Mouse (Mus musculus): ENCODE measurements around the gene Iqschfp. TPM values are rescaled to one million over a fixed set of nuclear protein-coding genes. Genes with fewer than 3 reads are reported as not detected.
A peak's percentile ranks its signal among the peaks of the same experiment; 100 is the strongest.

The Iqschfp gene
- polyA plus RNA-seq, 1 experiment, result 1.2 TPM

- H3K4me3 ChIP-seq (replicated peaks; ENCODE audit: insufficient read depth, low read depth, low read length), result no peak overlapping the region
- no peak for DNase-seq
- H3K27ac ChIP-seq (ENCODE audit: insufficient read depth, low read length), result no peak overlapping the region
- 92% methylated on average over 4 of the region's 4 CpGs for WGBS
- no peaks in the 10 kb centered on the region for H3K4me1 ChIP-seq (ENCODE audit: control insufficient read depth, insufficient read depth, low read length)
- H3K27me3 ChIP-seq (ENCODE audit: control insufficient read depth, insufficient read depth, low read length), result no peaks in the 10 kb centered on the region
- TF ChIP-seq POLR2A (IDR thresholded peaks at IDR 0.05; ENCODE audit: borderline replicate concordance, insufficient read depth, low read length), result no peak
- TF ChIP-seq CTCF (IDR thresholded peaks at IDR 0.05; ENCODE audit: borderline replicate concordance, insufficient read depth, low read depth, low read length), result no peak
These were observed 764.7 kb downstream of the Iqschfp start for GRCm38 (mm10) chr3:68656607-68657352.

- TF ChIP-seq POLR2A (IDR thresholded peaks at IDR 0.05; ENCODE audit: borderline replicate concordance, insufficient read depth, low read length), result no peak
- TF ChIP-seq CTCF (IDR thresholded peaks at IDR 0.05; ENCODE audit: borderline replicate concordance, insufficient read depth, low read depth, low read length), result no peak
- no peak for DNase-seq
- Histone ChIP-seq H3K4me3 (replicated peaks; ENCODE audit: insufficient read depth, low read depth, low read length) (no peak overlapping the region), H3K27me3 (ENCODE audit: control insufficient read depth, insufficient read depth, low read length) (no peaks in the 10 kb centered on the region), H3K4me1 (ENCODE audit: control insufficient read depth, insufficient read depth, low read length) (no peaks in the 10 kb centered on the region), H3K27ac (ENCODE audit: insufficient read depth, low read length) (no peak overlapping the region)
- WGBS, result 52% methylated on average over 9 of the region's 9 CpGs
These were observed 765.7 kb downstream of the Iqschfp start for GRCm38 (mm10) chr3:68657589-68658245.

GRCm38 (mm10) chr3:68659996-68660395 lies 768.0 kb downstream of the Iqschfp start:
- WGBS, result 99% methylated on average over 6 of the region's 6 CpGs
- TF ChIP-seq CTCF (IDR thresholded peaks at IDR 0.05; ENCODE audit: borderline replicate concordance, insufficient read depth, low read depth, low read length) (no peak), POLR2A (IDR thresholded peaks at IDR 0.05; ENCODE audit: borderline replicate concordance, insufficient read depth, low read length) (no peak)
- H3K4me1 ChIP-seq (ENCODE audit: control insufficient read depth, insufficient read depth, low read length), result no peaks in the 10 kb centered on the region
- DNase-seq, result no peak
- no peak overlapping the region for H3K4me3 ChIP-seq (replicated peaks; ENCODE audit: insufficient read depth, low read depth, low read length)
- no peaks in the 10 kb centered on the region for H3K27me3 ChIP-seq (ENCODE audit: control insufficient read depth, insufficient read depth, low read length)
- H3K27ac ChIP-seq (ENCODE audit: insufficient read depth, low read length), result no peak overlapping the region

GRCm38 (mm10) chr3:68660538-68660937 lies 768.5 kb downstream of the Iqschfp start:
- 18% methylated on average over 4 of the region's 4 CpGs for WGBS

GRCm38 (mm10) chr3:68662386-68662785 lies 770.4 kb downstream of the Iqschfp start:
- TF ChIP-seq CTCF (IDR thresholded peaks at IDR 0.05; ENCODE audit: borderline replicate concordance, insufficient read depth, low read depth, low read length) (no peak), POLR2A (IDR thresholded peaks at IDR 0.05; ENCODE audit: borderline replicate concordance, insufficient read depth, low read length) (no peak)
- DNase-seq, result no peak
- Histone ChIP-seq H3K4me1 (ENCODE audit: control insufficient read depth, insufficient read depth, low read length) (no peaks in the 10 kb centered on the region), H3K27ac (ENCODE audit: insufficient read depth, low read length) (no peak overlapping the region), H3K4me3 (replicated peaks; ENCODE audit: insufficient read depth, low read depth, low read length) (no peak overlapping the region), H3K27me3 (ENCODE audit: control insufficient read depth, insufficient read depth, low read length) (no peaks in the 10 kb centered on the region)
- WGBS, result 84% methylated on average over 5 of the region's 5 CpGs

More at GRCm38 (mm10) chr3:68660538-68660937, 768.5 kb downstream of the Iqschfp start:
- DNase-seq, result peak in 1 of 2 experiments; percentile 4
- TF ChIP-seq POLR2A (IDR thresholded peaks at IDR 0.05; ENCODE audit: borderline replicate concordance, insufficient read depth, low read length) (no peak), CTCF (IDR thresholded peaks at IDR 0.05; ENCODE audit: borderline replicate concordance, insufficient read depth, low read depth, low read length) (no peak)
- no peaks in the 10 kb centered on the region for H3K27me3 ChIP-seq (ENCODE audit: control insufficient read depth, insufficient read depth, low read length)
- H3K27ac ChIP-seq (ENCODE audit: insufficient read depth, low read length), result no peak overlapping the region
- no peak overlapping the region for H3K4me3 ChIP-seq (replicated peaks; ENCODE audit: insufficient read depth, low read depth, low read length)
- H3K4me1 ChIP-seq (ENCODE audit: control insufficient read depth, insufficient read depth, low read length), result no peaks in the 10 kb centered on the region

- no peak overlapping the region for H3K27ac ChIP-seq (ENCODE audit: insufficient read depth, low read length)
- no peaks in the 10 kb centered on the region for H3K27me3 ChIP-seq (ENCODE audit: control insufficient read depth, insufficient read depth, low read length)
- no peak for DNase-seq
- WGBS, result 65% methylated on average over 6 of the region's 6 CpGs
- H3K4me3 ChIP-seq (replicated peaks; ENCODE audit: insufficient read depth, low read depth, low read length), result no peak overlapping the region
- H3K4me1 ChIP-seq (ENCODE audit: control insufficient read depth, insufficient read depth, low read length), result no peaks in the 10 kb centered on the region
- TF ChIP-seq CTCF (IDR thresholded peaks at IDR 0.05; ENCODE audit: borderline replicate concordance, insufficient read depth, low read depth, low read length) (no peak), POLR2A (IDR thresholded peaks at IDR 0.05; ENCODE audit: borderline replicate concordance, insufficient read depth, low read length) (no peak)
These were observed 772.3 kb downstream of the Iqschfp start for GRCm38 (mm10) chr3:68664337-68664736.

GRCm38 (mm10) chr3:68666377-68666776 lies 774.3 kb downstream of the Iqschfp start:
- WGBS, result 94% methylated on average over 7 of the region's 7 CpGs
- Histone ChIP-seq H3K4me3 (replicated peaks; ENCODE audit: insufficient read depth, low read depth, low read length) (no peak overlapping the region), H3K27me3 (ENCODE audit: control insufficient read depth, insufficient read depth, low read length) (no peaks in the 10 kb centered on the region), H3K4me1 (ENCODE audit: control insufficient read depth, insufficient read depth, low read length) (no peaks in the 10 kb centered on the region), H3K27ac (ENCODE audit: insufficient read depth, low read length) (no peak overlapping the region)
- no peak for DNase-seq
- TF ChIP-seq POLR2A (IDR thresholded peaks at IDR 0.05; ENCODE audit: borderline replicate concordance, insufficient read depth, low read length) (no peak), CTCF (IDR thresholded peaks at IDR 0.05; ENCODE audit: borderline replicate concordance, insufficient read depth, low read depth, low read length) (no peak)

GRCm38 (mm10) chr3:68667852-68668251 lies 775.8 kb downstream of the Iqschfp start:
- Histone ChIP-seq H3K27ac (ENCODE audit: insufficient read depth, low read length) (no peak overlapping the region), H3K27me3 (ENCODE audit: control insufficient read depth, insufficient read depth, low read length) (no peaks in the 10 kb centered on the region), H3K4me3 (replicated peaks; ENCODE audit: insufficient read depth, low read depth, low read length) (no peak overlapping the region), H3K4me1 (ENCODE audit: control insufficient read depth, insufficient read depth, low read length) (no peaks in the 10 kb centered on the region)
- no peak for TF ChIP-seq CTCF (IDR thresholded peaks at IDR 0.05; ENCODE audit: borderline replicate concordance, insufficient read depth, low read depth, low read length)
- TF ChIP-seq POLR2A (IDR thresholded peaks at IDR 0.05; ENCODE audit: borderline replicate concordance, insufficient read depth, low read length), result no peak
- DNase-seq, result no peak
- WGBS, result 96% methylated on average over 1 of the region's 1 CpGs
